Mouse (Mus musculus) spleen, postnatal 4 days (tissue): Measurements from ENCODE around the gene Mtus2.

Experiments used
- DNase-seq, 2 experiments: peaks; one replicate each; pipeline ENCODE4 v3.0.0; 2022; ENCODE audit warnings: low spot score in 2 of 2

Mtus2 gene

GRCm38 (mm10) chr5:148041661-148042060 is 84.5 kb downstream of the Mtus2 start:
- no peak for DNase-seq

DNA sequence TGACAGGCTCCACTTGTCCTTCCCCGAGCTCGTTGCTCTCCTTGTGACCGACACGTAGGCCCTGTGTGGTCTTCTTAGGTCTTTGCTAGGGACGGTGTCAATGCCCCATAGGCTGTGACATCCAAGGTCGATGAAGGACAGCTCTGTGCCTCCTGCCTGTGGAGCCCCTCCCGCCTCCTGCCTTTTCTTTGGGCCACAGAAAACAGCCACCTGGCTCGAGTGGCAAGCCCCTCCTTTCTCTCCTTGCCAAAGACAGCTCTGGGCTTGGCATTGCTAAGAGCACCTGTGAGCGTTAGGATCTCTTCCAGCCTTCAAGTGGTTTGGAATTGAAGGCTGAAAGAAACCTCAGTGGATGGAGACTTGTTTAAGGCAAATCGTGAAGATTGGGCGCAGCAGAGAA is 91.1 kb downstream of the Mtus2 start:
- no peak for DNase-seq

GRCm38 (mm10) chr5:148049304-148049703 is 92.2 kb downstream of the Mtus2 start:
- no peak for DNase-seq

- no peak for DNase-seq
Observed at GRCm38 (mm10) chr5:148052846-148053608, 95.9 kb downstream of the Mtus2 start.

- no peak for DNase-seq
Observed at GRCm38 (mm10) chr5:148053609-148053990, 96.5 kb downstream of the Mtus2 start.

DNA sequence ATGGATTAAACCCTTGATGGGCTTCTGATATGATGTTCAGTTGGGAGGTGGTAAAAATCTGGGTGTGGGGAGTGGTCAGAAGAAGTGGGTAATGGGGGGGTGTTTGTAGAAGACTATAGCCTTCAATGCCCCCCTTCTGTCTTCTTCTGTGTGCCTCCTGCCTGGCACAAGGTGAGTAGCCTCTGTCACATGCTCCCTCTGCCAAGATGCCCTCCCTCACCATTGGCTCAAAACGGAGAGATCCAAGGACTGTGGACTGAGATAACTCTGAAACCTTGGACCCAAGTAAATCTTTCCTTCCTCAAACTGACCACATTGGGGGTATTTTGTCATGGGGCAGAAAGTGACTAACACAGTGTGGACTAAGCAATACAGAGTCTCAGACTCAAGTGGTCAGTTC is 99.7 kb downstream of the Mtus2 start:
- no peak for DNase-seq

DNA sequence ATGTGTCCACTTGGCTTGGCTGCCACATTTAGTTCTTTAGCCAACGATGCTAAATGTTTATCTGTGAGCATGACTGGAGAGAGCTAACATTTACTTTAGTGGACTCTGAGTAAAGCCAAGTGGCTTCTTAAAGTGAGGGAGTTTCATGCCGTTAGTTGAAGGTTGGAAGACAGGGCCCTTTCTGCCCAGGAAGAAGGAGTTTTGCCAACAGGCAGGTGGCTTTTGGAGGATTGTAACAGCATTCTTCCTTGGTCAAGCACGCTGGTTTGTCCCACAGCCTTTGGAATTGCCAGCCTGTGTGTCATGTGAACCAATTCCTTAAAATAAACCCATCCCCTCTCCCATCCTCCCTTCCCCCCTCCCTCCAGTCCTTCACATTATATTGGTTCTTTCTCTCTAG is 100.3 kb downstream of the Mtus2 start:
- DNase-seq, result no peak

GRCm38 (mm10) chr5:148059339-148059738 is 102.2 kb downstream of the Mtus2 start:
- DNase-seq, result no peak

GRCm38 (mm10) chr5:148061869-148062268 is 104.7 kb downstream of the Mtus2 start:
- DNase-seq, result no peak

DNA sequence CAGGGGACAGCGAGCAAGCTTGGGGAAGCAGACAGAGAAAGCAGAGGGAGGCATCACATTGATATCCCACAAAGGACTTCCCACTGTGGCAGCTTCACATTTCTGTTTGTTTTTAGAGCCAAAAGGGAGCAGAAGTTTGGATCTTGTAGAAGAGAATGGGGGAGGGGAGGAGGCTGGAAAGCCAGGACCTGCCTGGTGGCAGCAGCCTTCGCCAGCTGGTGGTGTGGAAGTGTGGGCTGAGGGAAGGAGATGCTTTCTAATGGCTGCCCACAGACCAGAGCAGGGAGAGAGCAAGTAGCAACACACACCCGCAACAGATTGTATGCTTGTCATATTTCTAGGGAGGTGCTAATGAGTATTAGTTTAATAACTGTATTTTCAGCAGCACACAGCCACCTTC is 106.6 kb downstream of the Mtus2 start:
- DNase-seq, result no peak

DNA sequence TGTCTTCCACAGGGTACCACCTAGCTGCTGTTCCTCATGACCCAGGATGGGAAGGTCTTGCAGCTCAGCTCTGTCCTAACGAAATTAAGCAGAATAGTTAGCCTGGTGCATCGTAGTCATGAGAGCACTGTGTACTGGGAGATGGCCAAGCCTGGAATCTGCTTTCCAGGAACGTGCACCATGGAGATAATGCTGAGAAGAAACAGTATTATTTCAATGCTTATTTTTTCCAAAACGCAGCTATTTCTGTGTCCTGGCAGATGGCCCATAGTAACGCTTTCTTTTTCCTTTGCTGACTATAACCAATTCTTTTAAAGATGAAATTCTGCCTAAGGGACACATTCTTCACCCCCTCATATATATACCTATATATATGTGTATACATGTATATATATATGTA is 108.1 kb downstream of the Mtus2 start:
- no peak for DNase-seq

DNA sequence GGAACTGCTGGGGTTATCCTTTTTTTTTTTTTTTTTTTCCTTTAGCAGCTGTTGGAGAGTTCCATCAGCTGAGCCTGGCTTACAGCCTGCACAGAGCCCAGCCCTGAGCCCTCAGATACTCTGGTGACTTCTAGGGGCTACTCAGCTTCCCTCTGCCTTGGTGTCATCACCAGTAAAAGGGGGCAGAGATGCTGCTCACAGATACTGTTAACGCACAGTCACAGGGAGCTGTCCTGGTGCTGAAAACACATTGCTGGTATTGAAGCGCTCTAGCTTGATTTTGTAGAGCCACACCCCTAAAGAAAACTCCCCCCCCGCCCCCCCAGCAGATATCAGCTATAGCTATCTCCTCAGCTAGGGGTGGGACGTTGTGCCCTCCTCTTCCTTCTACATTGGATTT is 112.8 kb downstream of the Mtus2 start:
- DNase-seq, result no peak

- DNase-seq, result no peak
Observed at GRCm38 (mm10) chr5:148071800-148072199, 114.7 kb downstream of the Mtus2 start.

DNA sequence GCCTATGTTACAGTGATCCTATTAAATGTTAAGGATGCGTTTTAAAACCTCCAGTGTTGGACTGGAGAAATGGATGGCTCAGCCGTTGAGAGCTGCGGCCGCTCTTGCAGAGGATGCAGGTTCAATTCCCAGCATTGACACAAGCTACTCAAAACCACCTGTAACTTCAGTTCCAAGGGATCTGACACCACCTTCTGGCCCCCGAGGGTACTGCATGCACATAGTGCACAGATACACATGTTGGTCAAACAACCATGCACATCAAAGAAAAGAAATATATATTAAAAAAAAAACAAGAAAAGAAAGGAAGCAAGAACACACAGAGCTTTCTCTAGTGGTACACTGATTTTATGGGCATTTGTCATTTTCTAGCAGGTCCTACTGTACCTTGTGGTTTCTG is 116.3 kb downstream of the Mtus2 start:
- DNase-seq, result no peak

- no peak for DNase-seq
Observed at GRCm38 (mm10) chr5:148079732-148080131, 122.6 kb downstream of the Mtus2 start.

DNA sequence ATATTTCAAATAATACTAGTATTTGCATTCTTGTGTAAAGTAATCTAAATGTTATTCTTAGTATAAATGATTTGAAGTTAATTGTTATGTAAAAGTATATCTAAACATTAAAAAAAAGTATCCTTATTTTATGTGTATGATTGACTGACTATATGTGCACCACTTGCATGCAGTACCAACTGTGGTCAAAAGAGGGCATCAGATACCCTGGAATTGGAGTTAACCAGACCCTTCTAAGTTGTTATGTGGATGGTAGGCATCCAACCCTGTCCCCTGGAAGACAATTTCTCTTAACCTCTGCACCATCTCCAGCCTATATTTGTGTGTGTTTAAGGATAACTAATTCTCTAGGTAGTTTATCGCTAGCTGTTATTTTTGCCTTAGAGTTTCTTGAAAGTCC is 126.4 kb downstream of the Mtus2 start:
- DNase-seq, result no peak

DNA sequence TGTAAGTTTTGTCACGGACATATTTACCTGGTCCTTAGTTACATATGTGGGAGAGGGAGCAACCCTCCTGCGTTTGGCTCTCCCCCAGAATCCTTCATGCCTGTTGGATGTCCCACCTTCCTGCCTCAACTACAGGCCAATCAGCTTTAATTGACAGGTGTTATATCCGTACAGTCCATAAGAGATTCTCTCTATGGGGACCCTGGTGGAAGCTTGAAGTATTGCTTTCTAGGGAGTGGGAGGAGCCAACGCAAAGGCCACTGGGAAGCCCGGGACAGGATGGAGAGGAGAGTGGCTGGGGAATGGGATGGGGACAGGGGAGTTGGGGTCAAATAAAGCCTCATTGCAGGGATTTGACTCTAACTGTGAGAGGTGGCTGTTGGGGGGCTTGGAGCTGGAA is 127.6 kb downstream of the Mtus2 start:
- DNase-seq, result no peak

- DNase-seq, result no peak
Observed at GRCm38 (mm10) chr5:148087796-148088195, 130.7 kb downstream of the Mtus2 start.

- DNase-seq, result no peak
Observed at GRCm38 (mm10) chr5:148090191-148090821, 133.2 kb downstream of the Mtus2 start.

DNA sequence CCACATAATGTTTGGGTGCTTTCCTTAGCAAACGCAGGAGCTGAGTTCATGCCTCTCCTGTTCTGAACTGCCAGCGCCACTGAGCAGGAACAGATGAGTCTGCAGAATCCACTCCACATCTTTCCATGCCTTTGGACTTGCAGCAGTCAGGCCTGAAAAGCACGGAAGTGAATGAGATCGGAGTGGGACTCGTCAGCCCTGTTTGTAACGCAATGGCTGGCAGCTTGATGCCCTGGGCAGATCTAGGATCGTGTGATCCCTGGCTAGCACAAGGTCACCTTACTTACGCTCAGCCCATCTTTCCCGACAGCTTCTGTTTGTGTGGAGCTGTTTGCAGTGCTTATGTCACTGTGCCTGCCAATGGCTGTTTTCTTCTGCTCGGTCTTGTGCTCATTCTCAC is 137.5 kb downstream of the Mtus2 start:
- no peak for DNase-seq

DNA sequence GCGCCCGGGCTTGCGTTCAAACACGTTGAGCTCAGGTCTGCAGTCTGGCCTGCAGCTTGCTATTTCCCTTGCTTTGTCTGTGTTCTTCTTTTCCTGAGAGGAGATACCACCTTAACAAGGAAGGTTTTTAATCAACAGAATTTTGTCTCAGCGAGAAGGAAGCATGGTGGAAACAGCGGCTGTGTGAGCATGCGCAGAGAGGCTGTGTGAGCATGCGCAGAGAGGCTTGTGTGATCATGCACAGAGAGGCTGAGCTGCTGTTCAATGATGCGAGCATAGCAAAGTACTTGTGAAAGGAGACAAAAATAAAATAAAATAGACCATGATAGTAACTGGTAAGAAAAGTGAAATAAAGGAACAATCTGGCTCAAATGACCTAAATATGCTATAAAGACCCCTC is 142.2 kb downstream of the Mtus2 start:
- no peak for DNase-seq

DNA sequence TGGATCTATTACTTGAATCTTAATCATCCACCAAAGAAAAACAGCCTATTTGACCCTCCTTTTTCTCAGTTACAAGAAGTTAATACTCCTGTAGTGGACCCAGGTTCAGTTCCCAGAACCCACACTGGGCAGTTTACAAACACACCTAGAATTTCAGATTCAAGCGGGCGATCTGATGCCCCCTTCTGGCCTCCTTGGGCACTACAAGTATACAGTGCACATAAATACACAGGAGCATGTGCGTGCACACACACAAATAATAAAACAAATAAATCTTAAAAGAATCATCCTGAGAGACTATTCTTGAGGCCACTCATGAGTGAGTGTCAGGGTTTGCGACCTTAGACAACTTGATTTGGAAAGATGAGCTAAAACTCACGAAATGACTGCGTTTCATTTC is 150.2 kb downstream of the Mtus2 start:
- DNase-seq, result no peak

- no peak for DNase-seq
Observed at GRCm38 (mm10) chr5:148107890-148108289, 150.8 kb downstream of the Mtus2 start.

- DNase-seq, result no peak
Observed at GRCm38 (mm10) chr5:148108314-148108713, 151.2 kb downstream of the Mtus2 start.
